Mouse (Mus musculus): Measurements from ENCODE around the gene Gsg1l. TPM values are rescaled to one million over a fixed set of nuclear protein-coding genes. Genes with fewer than 3 reads are reported as not detected.

Gsg1l gene
- polyA plus RNA-seq (2012; rRNA removed) = 47.9 and 61.1 TPM in 2 replicates

DNA sequence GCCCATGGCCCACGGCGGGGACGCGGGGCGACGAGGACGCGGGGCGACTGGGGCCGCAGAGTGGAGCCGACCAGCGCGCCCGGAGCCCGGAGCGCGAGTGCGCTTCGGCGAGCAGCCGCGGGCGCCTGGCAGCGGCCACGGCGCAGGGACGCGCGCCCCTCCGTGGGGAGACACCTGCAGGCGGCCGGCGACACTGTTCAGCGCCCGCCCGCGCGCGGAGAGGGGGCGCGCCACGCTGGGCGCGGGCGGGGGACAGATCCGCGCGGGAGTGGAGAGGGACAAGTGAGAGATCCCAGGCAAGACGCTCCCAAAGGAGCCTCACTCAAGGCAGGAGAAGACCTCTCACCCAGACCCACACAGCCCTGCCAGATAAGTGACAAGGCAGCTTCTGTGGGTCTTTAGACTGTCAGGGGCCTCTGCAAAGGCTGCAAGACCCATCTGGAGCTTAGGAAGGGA is at the start of gene Gsg1l:
Gene Gsg1l (minus strand): TSS at position 126 of the 456 bp plus-strand sequence.
- peak in 1 of 2 experiments; percentile 48 for DNase-seq (ENCODE audit: extremely low spot score in 1 of 2, low spot score in 1 of 2)

DNA sequence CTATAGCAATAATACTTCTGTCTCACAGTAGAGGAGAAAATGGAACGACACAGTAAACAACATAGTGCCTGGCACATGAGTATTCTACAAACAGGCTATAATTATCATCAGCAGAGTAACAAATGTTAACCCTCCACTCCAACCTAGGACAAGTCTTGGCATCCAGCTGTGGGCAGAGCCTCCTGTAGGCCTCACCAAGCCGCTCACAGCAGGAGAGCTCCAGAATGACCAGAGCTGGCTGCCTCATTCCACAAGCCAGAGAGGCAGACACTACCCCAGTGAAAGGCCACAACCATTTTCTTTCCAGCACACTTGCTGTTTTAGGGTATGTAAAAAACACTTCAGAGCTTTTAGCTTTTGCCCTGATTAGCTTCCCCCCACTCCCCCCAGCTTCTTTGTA is 45.5 kb upstream of the Gsg1l start:
- no peak for DNase-seq (ENCODE audit: extremely low spot score in 1 of 2, low spot score in 1 of 2)

DNA sequence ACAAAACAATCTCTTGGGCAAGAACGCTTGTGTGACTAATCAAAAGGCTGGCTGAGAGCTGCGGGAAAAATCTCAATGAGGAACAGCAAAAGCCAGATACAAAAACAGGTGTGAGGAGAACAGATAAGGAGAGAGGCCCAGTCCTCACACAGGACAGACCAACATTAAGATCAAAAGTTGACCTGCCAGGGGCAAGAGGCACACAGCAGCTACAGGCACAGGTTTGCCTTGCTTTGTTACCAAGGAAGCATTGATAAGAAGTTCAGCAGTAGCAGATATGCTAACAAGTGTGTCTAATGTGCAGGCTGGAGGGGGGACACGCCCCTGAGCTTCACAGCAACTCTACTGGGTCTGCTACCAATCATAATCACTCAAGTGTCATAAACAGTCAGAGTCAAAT is 44.3 kb upstream of the Gsg1l start:
- no peak for DNase-seq (ENCODE audit: extremely low spot score in 1 of 2, low spot score in 1 of 2)

DNA sequence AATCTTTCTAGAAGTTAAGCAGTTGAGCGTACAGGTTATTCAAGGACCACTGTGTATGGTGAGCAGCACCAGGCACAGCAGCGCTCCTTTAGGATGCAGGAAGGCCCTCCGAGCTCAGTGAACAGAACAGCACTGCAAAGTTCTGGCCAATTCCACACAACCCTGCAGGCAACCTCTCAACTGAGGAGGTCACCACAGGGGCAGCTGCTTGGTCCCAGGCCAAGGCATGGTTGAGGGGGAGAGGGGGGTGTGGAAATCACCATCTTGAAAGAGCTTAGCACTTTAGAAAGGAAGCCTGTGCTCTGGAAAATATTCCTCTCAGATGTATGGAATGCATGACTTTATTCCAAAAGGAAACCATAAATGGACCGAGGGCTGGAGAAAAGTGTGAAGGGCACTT is 39.3 kb upstream of the Gsg1l start:
- no peak for DNase-seq (ENCODE audit: extremely low spot score in 1 of 2, low spot score in 1 of 2)

DNA sequence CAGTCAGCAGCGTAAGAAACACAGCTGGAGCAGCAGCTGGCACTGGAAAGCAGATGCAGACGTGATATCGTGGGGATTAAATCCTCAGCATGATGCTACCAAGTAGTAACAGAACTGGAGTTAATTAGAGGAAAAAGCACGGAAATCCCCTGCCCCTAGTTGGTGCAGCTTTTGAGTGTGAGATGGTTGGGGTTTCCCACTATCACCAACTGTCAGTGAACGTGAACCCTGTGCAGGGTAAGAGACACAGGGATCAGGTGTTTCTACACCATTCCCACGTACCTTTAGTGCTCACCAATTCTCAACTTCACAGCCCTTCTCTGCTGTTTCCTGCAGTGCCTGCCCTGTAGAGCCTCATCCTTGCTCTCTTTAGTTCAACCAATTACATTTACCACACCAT is 37.6 kb upstream of the Gsg1l start:
- no peak for DNase-seq (ENCODE audit: extremely low spot score in 1 of 2, low spot score in 1 of 2)

DNA sequence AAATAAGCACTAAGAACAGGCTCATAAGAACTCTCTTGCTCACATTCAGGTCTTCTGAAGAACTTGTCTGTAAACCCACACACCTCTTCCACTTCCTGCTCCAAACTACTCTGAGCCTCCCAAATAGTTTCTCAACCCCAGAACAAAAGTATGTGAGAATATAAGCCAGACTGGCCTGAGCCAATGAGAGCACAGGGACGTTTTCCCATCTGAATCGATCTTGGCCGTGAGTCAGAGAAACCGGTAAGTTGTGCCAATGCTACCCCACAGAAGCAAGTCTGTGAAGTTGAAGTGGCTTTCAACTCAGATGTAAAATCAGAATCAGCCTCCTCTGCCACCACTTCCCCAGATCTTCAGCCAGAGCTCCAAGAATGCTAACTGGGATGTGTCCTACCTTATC is 31.1 kb upstream of the Gsg1l start:
- DNase-seq (ENCODE audit: extremely low spot score in 1 of 2, low spot score in 1 of 2) = peak in 1 of 2 experiments; percentile 52

- DNase-seq (ENCODE audit: extremely low spot score in 1 of 2, low spot score in 1 of 2) = no peak
Measured at GRCm38 (mm10) chr7:126111230-126111629, 29.0 kb upstream of the Gsg1l start.

DNA sequence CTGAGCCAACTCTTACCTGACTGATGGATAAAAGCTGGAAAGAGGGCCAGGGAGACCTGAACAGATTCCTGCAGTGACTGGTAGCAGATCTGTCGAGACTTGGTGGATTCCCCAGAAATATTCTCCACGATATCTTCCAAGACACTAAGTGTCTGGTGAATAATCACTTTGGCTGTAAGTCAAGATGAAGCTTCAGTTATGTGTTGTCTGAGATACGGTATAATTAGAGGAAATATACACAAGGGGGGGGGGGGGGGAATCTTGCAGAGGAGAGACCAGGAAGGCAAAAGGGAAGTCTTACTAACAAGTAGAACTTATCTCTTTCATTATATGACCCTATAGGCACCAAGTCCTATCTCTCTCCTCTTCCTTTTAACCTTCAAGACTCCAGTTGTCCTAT is 27.7 kb upstream of the Gsg1l start:
- no peak for DNase-seq (ENCODE audit: extremely low spot score in 1 of 2, low spot score in 1 of 2)

DNA sequence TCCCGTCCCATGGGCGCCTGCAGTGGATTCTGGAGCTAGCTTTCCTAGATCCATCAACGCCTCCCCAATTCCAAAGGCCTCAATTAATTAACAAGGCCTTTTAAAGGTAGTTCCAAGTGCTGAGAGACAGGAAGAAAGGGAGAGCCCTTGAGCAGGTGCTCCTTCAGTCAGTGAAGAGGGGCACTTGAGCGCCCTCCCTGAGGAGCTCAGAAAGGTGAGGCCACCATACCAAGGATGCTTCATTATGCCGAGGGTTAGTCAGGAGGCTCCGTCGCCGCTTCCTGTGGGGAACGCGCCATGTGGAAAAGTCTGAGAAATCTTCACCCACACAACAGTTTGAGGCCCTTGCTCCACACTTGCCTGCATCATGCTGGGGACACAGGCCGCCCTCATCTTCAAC is 18.2 kb upstream of the Gsg1l start:
- peak in 1 of 2 experiments; percentile 28 for DNase-seq (ENCODE audit: extremely low spot score in 1 of 2, low spot score in 1 of 2)

DNA sequence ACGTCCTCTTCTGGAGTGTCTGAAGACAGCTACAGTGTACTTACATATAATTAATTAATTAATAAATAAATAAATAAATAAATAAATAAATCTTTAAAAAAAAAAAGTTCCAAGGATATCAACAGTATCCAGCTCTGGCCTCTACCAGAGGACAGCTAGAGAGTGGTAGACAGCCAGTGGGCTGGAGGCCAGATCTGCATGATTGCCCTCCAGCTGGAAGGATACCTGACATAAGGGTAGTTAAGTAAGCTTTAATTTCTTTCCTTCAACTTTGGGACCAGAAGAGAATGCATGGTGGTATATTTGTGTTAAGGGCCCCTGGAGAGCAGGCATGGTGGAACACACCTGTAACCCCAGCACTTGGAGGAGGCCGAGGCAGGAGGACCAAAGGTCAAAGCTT is 17.6 kb upstream of the Gsg1l start:
- no peak for DNase-seq (ENCODE audit: extremely low spot score in 1 of 2, low spot score in 1 of 2)

DNA sequence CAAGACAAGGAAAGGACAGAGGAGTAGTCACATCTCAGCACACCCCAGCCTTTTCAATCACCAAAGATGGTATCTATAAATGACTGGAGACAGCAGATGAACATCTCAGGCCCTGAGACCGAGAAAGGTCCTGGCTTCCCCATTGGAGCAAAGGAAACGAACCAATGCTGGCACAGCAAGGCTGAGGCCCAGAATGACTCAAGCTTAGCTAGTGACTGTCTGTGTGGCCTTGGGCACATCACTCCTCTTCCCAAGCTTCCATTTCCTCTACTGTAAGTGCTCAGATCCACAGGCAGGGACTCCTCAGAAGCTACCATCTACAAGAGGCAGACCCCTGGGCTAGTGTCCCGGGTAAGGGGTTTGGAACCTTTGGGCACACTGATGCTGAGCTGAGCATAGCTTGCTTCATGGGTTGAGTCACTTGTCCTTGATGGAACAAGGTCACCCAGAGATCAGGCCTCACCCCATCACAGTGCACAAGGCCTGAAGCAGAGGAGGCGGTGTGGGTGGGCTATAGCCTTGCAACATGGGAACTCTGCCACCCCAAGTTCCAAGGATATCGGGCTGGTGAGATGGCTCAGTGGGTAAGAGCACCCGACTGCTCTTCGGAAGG is 17.1 kb upstream of the Gsg1l start:
- DNase-seq (ENCODE audit: extremely low spot score in 1 of 2, low spot score in 1 of 2) = no peak

GRCm38 (mm10) chr7:126097219-126097915 is 15.2 kb upstream of the Gsg1l start:
- DNase-seq (ENCODE audit: extremely low spot score in 1 of 2, low spot score in 1 of 2) = no peak

DNA sequence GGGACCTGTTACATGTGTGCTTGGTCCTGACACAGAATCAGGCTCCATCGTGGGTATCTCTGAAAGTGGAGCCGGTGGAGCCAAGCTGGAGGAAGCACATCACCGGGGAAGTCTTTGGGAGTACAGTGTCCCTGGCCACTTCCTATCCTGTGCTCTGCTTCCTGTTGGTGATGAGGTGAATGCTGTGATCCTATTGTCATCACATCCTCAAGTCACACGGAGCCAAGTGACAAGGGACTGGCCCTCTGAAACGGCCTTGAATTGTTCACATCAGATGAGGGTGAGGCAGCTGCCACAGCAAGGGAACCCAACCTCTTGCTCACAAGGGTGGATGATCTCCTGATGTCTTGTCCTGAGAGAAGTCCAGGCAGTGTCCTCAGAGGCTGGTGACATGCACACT is 14.4 kb upstream of the Gsg1l start:
- no peak for DNase-seq (ENCODE audit: extremely low spot score in 1 of 2, low spot score in 1 of 2)

- no peak for DNase-seq (ENCODE audit: extremely low spot score in 1 of 2, low spot score in 1 of 2)
Measured at GRCm38 (mm10) chr7:126094738-126095137, 12.5 kb upstream of the Gsg1l start.

GRCm38 (mm10) chr7:126093162-126093561 is 11.0 kb upstream of the Gsg1l start:
- no peak for DNase-seq (ENCODE audit: extremely low spot score in 1 of 2, low spot score in 1 of 2)

DNA sequence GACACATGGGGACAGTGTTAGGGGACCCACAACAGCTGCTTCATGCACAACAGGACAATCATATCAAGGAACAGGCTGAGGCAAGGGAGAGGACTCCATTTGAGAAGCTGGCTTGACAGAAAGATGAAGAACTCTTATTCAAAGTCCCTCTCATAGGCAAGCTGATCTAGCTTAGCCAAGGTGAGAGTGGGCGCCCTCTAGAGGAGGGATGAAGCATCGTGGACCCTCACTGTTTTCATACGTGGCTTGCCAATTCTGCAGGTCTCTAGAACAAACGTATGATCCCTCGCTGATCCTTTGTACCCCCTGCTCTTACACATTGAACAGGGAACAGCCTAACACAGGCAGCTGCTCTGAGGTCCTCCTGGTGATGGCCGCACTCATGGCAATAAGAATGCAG is 7.6 kb upstream of the Gsg1l start:
- peak in 1 of 2 experiments; percentile 81 for DNase-seq (ENCODE audit: extremely low spot score in 1 of 2, low spot score in 1 of 2)

DNA sequence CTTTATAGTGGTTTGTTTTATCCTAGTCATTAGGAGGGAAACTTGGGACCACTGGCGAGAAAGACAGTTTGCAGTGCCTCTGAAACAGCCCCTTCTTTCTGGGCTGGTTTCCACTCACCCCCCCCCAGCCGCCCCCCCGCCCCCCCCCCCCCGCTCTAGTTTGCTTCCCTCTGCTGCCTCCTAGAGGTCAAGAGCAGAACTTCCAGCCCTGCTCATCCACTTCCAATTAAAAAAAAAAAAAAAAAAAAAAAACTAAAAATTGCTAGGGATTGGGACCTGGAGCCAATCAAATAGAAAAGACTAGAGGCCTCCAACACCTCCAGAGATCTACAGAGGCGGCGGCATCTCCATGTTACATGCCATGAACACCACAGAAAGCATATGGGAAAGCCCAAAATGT is 5.9 kb upstream of the Gsg1l start:
- DNase-seq (ENCODE audit: extremely low spot score in 1 of 2, low spot score in 1 of 2) = peak in 1 of 2 experiments; percentile 37

GRCm38 (mm10) chr7:126087602-126088001 is 5.4 kb upstream of the Gsg1l start:
- DNase-seq (ENCODE audit: extremely low spot score in 1 of 2, low spot score in 1 of 2) = no peak

- no peak for DNase-seq (ENCODE audit: extremely low spot score in 1 of 2, low spot score in 1 of 2)
Measured at GRCm38 (mm10) chr7:126086321-126086741, 4.1 kb upstream of the Gsg1l start.

- DNase-seq (ENCODE audit: extremely low spot score in 1 of 2, low spot score in 1 of 2) = no peak
Measured at GRCm38 (mm10) chr7:126085154-126085553, 2.9 kb upstream of the Gsg1l start.

- no peak for DNase-seq (ENCODE audit: extremely low spot score in 1 of 2, low spot score in 1 of 2)
Measured at GRCm38 (mm10) chr7:126083980-126084348, 1.8 kb upstream of the Gsg1l start.

DNA sequence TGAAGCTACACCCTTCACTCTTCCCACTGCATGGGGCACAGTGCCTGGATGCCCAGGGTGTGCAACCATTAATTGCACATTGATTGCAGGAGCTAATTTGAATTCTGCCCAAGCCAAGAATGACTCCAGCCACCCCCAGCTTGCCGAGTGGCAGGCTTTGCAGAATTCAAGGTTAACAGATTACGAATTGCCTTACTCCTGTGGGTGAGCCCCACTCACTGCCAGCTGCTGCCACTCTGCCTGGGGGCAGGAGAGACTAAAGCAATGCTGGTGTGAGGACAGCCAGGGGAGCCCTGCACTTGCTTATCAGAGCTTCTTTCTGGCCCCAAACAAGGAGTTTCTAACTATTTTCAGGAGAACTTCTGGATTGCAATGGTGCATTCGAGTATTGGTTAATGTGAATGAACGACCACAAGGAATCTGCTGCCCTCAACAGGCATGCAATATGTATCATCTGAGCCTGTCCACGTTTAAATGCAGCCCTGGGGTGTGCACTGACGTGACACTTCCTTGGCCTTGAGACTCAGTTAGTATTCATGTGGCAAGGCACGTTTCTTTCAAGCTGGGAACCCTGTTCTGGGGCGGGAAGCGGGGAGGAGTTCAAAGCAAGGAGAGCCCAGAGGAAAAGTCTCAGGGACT is 1.2 kb upstream of the Gsg1l start:
- DNase-seq (ENCODE audit: extremely low spot score in 1 of 2, low spot score in 1 of 2) = peak in 1 of 2 experiments; percentile 54
